Mouse (Mus musculus) lung, adult 2 months (tissue): Measurements from ENCODE around the gene Gm26566.

Experiments used
- CTCF ChIP-seq: fragments of 200-500 bp; IDR thresholded peaks from 2 replicates; pipeline ENCODE4 v1.5.1; 2011; ENCODE audit warnings: mild to moderate bottlenecking, low read length, control low read depth; ENCODE audit not compliant: insufficient read depth
- POLR2A ChIP-seq: fragments of 200-500 bp; IDR thresholded peaks from 2 replicates; pipeline ENCODE4 v1.6.1; 2011; ENCODE audit warnings: low read depth, mild to moderate bottlenecking, control low read depth, low read length, borderline replicate concordance; ENCODE audit errors: extremely low read depth

DNA sequence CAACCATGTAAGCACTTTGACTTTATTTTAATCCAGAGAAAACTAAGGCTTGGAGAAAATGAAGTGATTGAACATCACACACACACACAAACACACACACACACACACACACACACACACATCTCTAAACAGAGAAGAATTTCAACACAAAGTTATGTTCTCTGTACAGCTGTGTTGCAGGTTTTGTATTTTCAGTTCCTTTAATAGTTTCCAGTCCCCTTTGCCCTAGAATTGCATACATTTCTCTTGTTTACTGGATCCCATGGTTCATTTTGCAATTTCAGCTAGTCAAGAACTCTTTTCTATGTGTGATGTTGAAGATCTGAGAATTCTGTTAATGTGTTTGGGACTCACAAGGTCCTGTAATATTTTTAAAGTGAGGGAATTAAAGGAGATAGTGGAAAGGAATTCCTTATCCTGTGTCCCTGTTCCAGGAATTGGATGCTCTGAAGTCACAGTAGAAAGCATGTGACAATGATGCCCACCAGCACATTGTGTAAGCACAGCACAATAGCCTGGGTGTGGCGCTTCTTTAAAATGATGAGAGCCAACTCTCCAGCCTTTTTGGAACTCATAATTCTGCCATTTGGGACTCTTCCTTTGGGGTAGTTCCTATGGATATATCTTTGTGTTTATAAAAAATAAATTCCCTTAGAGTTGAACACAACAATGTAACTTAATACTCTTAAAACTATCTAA is 14.3 kb upstream of the Gm26566 start:
- TF ChIP-seq POLR2A (no peak), CTCF (no peak)
